Mouse (Mus musculus): ENCODE measurements around the gene Rpap2. TPM values are rescaled to one million over a fixed set of nuclear protein-coding genes. Genes with fewer than 3 reads are reported as not detected.

The Rpap2 gene
- polyA plus RNA-seq, 1 experiment from 2014 or later, result 21.8 TPM

Other genes with a start within 250 kb of the Rpap2 start
- 2.8 and 3.0 TPM in 2 replicates for gene Ephx4, start 194.6 kb upstream of the Rpap2 start, polyA plus RNA-seq (2015; fragmentation: Nextera tagmentation; extraction: Ambion mirVana)
- not detected in 2 replicates for gene Lpcat2b, start 165.8 kb upstream of the Rpap2 start, polyA plus RNA-seq (2015; fragmentation: Nextera tagmentation; extraction: Ambion mirVana)
- 11.0 and 12.7 TPM in 2 replicates for gene Btbd8, start 159.4 kb upstream of the Rpap2 start, polyA plus RNA-seq (2015; fragmentation: Nextera tagmentation; extraction: Ambion mirVana)
- 0.47 and 0.60 TPM in 2 replicates for gene Gm42669, start 89.8 kb upstream of the Rpap2 start, polyA plus RNA-seq (2015; fragmentation: Nextera tagmentation; extraction: Ambion mirVana)
- 0.08 and 0.17 TPM in 2 replicates for gene 1700028K03Rik, start 62.7 kb upstream of the Rpap2 start, polyA plus RNA-seq (2015; fragmentation: Nextera tagmentation; extraction: Ambion mirVana)
- 37.2 and 37.9 TPM in 2 replicates for gene Glmn, start 515 bp downstream of the Rpap2 start, polyA plus RNA-seq (2015; fragmentation: Nextera tagmentation; extraction: Ambion mirVana)
- 0.07 TPM in 1 of 2 replicates, not detected in the other for gene Gfi1, start 128.7 kb downstream of the Rpap2 start, polyA plus RNA-seq (2015; fragmentation: Nextera tagmentation; extraction: Ambion mirVana)
- not detected in 2 replicates for gene Ube2d2b, start 232.7 kb downstream of the Rpap2 start, polyA plus RNA-seq (2015; fragmentation: Nextera tagmentation; extraction: Ambion mirVana)